Mouse (Mus musculus) neural tube, embryonic 13.5 days (tissue): ENCODE data around the gene Atp6v1g2. TPM values are rescaled to one million over a fixed set of nuclear protein-coding genes. Genes with fewer than 3 reads are reported as not detected.

Experiments
- ATAC-seq: fragments of 200-750 bp; cut with Nextera tagmentation; 2 replicates; pipeline ENCODE4 v1.8.0; 2017; ENCODE audit warnings: low read depth, mild to moderate bottlenecking, moderate TSS enrichment, moderate library complexity
- H3K27ac ChIP-seq: fragments of 300-500 bp; sonication (generic); replicated peaks from 2 replicates; pipeline ENCODE4 v1.5.1; 2015; ENCODE audit warnings: moderate library complexity, mild to moderate bottlenecking, inconsistent platforms
- H3K27me3 ChIP-seq: fragments of 300-500 bp; sonication (generic); 2 replicates; pipeline ENCODE4 v1.6.1; 2015; ENCODE audit warnings: mild to moderate bottlenecking, inconsistent platforms
- H3K36me3 ChIP-seq: fragments of 300-500 bp; sonication (generic); 2 replicates; pipeline ENCODE4 v1.6.1; 2015; ENCODE audit warnings: mild to moderate bottlenecking, inconsistent platforms
- H3K4me1 ChIP-seq: fragments of 300-500 bp; sonication (generic); replicated peaks from 2 replicates; pipeline ENCODE4 v1.6.1; 2015; ENCODE audit warnings: inconsistent platforms
- H3K4me2 ChIP-seq: fragments of 300-500 bp; sonication (generic); 2 replicates; pipeline ENCODE4 v1.6.1; 2015; ENCODE audit warnings: inconsistent platforms, mild to moderate bottlenecking, moderate library complexity
- H3K4me3 ChIP-seq: fragments of 300-500 bp; sonication (generic); 2 replicates; pipeline ENCODE4 v1.5.1; 2015; ENCODE audit warnings: mild to moderate bottlenecking, inconsistent platforms
- H3K9ac ChIP-seq: fragments of 300-500 bp; sonication (generic); 2 replicates; pipeline ENCODE4 v1.6.1; 2015; ENCODE audit warnings: moderate library complexity, mild to moderate bottlenecking, inconsistent platforms
- H3K9me3 ChIP-seq: fragments of 300-500 bp; sonication (generic); 2 replicates; pipeline ENCODE4 v1.6.1; 2016; ENCODE audit warnings: inconsistent platforms
- WGBS: fragments of 180-500 bp; shearing (Covaris S2); methylation state at CpG from one replicate; pipeline ENCODE4 v1.1.7; 2015; 5-methylcytosine and 5-hydroxymethylcytosine counted together
- polyA plus RNA-seq: library from polyadenylated mRNA; unstranded; fragments of >200 nt; fragmentation: Nextera tagmentation; extraction: Ambion mirVana; gene quantifications from 2 replicates; pipeline ENCODE4 v1.2.1, GENCODE M21; 2015

Gene Atp6v1g2
- polyA plus RNA-seq, 1 experiment from 2014 or later: 58.9 TPM

DNA sequence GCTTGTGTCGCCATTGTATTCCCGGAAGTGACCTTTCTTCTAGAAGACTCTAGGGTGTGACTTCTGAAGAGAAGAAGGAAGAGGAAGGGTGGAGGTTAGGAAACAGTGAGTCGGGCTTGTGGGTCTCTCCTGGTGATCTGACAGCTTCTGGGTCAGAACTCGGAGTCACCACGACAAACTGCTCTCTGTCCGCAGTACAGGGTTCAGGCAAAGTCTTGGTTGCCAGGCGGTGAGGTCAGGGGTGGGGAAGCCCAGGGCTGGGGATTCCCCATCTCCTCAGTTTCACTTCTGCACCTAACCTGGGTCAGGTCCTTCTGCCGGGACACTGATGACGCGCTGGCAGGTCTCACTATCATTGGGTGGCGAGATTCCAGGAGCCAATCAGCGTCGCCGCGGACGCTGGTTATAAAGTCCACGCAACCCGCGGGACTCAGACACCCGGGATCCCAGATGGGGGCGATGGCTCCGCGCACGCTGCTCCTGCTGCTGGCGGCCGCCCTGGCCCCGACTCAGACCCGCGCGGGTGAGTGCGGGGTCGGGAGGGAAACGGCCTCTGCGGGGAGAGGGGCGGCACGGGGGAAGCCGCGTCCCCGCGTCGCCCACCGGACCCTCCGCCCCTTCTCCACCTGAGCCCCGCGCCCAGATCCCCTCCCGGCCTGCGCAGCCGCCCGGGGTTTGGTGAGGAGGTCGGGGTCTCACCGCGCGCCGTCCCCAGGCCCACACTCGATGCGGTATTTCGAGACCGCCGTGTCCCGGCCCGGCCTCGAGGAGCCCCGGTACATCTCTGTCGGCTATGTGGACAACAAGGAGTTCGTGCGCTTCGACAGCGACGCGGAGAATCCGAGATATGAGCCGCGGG, 29.4 kb downstream of the Atp6v1g2 start, which contains the start of gene H2-D1:
Gene H2-D1 (plus strand): TSS at position 67 of the 859 bp plus-strand sequence.
- WGBS: under 1% methylated on average over 72 of the region's 73 CpGs

DNA sequence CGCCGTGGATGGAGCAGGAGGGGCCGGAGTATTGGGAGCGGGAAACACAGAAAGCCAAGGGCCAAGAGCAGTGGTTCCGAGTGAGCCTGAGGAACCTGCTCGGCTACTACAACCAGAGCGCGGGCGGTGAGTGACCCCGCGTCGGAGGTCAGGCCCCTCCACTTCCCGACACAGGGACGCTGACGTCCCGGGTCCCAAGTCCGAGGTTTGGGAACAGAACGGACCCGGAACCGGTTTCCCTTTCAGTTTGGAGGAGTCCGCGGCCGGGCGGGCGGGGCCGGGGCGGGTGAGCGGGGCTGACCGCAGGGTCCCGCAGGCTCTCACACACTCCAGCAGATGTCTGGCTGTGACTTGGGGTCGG, 30.0 kb downstream of the Atp6v1g2 start:
- H3K36me3 ChIP-seq: no peaks in the 10 kb centered on the region
- no peaks in the 10 kb centered on the region for H3K9me3 ChIP-seq
- H3K9ac ChIP-seq: peak overlapping the region; percentile 79
- peaks cover 21% of the 10 kb centered on the region for H3K27me3 ChIP-seq
- H3K4me3 ChIP-seq: peak overlapping the region; percentile 66
- H3K4me2 ChIP-seq: peak overlapping the region; percentile 81
- no peak overlapping the region for H3K27ac ChIP-seq
- WGBS: under 1% methylated on average over 31 of the region's 31 CpGs
- H3K4me1 ChIP-seq: peaks cover 8% of the 10 kb centered on the region; the same call in 1 of the 2 replicates
- peak; percentile 62 for ATAC-seq

More for the DNA sequence above, 29.4 kb downstream of the Atp6v1g2 start, which contains the start of gene H2-D1:
- Histone ChIP-seq H3K9ac (peak within 1 kb of the TSS; percentile 79), H3K9me3 (no peaks in the 10 kb centered on the region), H3K4me1 (peaks cover 10% of the 10 kb centered on the region), H3K27ac (no peak within 1 kb of the TSS), H3K4me2 (peak within 1 kb of the TSS; percentile 81), H3K4me3 (peak within 1 kb of the TSS; percentile 66), H3K36me3 (no peaks in the 10 kb centered on the region), H3K27me3 (peaks cover 21% of the 10 kb centered on the region)
- ATAC-seq: peak; percentile 94

DNA sequence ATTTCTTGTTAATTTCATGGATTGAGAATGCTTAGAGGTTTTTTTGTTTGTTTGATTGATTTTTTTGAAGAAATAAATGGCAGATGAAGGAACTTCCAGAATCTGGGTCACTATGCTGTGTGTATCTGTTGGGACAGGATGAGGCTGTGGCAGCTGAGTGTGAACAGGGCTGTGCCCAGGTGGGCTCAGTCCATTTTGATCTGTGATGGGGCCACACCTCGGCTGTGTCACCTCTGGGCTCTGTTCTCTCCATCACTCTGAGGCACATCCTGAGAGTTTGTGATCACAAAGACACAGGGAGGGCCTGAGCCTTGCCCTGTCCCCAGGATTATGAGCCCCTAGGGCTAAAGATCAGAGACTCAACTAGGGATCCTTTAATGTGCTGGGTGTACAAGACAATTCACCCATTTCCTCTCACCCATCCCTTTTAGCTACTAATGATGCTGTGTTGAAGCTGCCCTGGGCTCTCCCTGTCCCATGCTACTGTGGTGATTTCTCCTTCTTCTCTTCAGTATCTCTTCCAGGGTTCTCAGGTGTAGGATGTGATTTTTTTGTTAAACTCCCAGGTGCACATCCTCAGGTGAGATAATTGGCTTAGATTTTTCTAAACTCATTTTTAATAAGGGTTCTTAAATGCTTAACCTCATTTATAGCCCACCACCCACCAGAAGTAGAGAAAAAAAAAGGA, 34.1 kb downstream of the Atp6v1g2 start:
- Histone ChIP-seq H3K4me2 (no peak overlapping the region), H3K4me3 (no peak overlapping the region), H3K9ac (no peak overlapping the region), H3K36me3 (no peaks in the 10 kb centered on the region), H3K27ac (no peak overlapping the region), H3K9me3 (no peaks in the 10 kb centered on the region), H3K4me1 (peaks cover 5% of the 10 kb centered on the region; the same call in 1 of the 2 replicates), H3K27me3 (peaks cover 9% of the 10 kb centered on the region)
- no peak for ATAC-seq
- WGBS: 64% methylated on average over 1 of the region's 1 CpGs

DNA sequence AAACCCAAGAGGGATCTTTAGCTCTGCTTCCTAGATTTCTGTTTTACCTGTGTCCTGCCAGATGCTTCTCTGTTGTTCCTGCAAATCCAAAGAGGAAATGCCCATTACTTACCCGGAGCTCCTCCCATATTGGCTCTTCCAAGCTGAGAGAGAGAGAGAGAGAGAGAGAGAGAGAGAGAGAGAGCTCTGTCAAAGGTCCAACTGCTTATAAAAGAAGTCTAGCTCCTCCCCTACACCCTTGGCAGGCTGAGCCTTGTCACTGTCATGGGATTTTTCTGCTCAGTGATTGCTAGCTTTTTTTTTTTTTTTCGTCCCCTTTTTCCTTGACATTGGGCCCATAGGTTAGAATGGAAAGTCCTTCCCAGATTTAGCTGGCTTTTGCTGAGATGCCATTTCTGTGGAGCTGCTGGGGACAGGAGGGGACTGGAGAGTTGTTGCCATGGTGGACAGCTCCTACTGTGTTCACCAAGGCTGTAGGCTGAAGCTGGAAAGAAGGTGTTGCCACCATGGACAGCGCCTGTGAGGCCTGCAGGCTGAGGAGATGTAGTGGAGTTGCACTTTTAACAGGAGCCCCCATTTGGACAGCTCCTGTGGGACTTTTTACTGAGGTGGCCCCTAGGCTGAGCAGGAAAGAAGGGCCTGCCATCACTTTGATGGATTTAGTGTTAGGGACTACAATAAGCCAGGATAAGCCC, 36.3 kb downstream of the Atp6v1g2 start:
- Histone ChIP-seq H3K4me1 (no peaks in the 10 kb centered on the region), H3K27ac (no peak overlapping the region), H3K4me2 (no peak overlapping the region), H3K27me3 (no peaks in the 10 kb centered on the region), H3K36me3 (no peaks in the 10 kb centered on the region), H3K9ac (no peak overlapping the region), H3K4me3 (no peak overlapping the region), H3K9me3 (0 out of 2 replicates have a peak, but pooled peaks cover 3% of the 10 kb centered on the region)
- no peak for ATAC-seq
- WGBS: 35% methylated on average over 3 of the region's 3 CpGs

DNA sequence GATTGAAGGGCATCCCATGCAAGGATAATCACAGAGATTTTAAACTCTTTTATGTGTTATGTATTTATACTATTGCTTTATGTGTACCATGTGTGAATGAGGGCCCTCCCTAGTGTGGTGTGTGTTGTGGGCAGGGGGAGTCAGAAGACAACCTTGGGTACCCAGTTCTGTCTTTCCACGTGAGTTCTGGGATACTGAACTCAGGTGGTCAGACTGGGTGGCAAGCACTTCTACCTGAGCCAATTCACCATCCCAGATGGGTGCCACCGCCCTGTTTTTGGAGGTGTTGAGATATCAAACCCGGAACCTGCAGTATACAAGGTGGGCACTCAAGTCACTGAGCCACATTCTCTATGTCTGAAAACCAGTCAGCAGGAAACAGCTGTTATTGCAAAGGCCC, 38.8 kb downstream of the Atp6v1g2 start:
- Histone ChIP-seq H3K9me3 (0 out of 2 replicates have a peak, but pooled peaks cover 3% of the 10 kb centered on the region), H3K9ac (no peak overlapping the region), H3K36me3 (no peaks in the 10 kb centered on the region), H3K27me3 (peaks cover 18% of the 10 kb centered on the region), H3K4me1 (no peaks in the 10 kb centered on the region), H3K4me2 (no peak overlapping the region), H3K27ac (no peak overlapping the region), H3K4me3 (no peak overlapping the region)
- no peak for ATAC-seq
- WGBS: 69% methylated on average over 3 of the region's 3 CpGs

DNA sequence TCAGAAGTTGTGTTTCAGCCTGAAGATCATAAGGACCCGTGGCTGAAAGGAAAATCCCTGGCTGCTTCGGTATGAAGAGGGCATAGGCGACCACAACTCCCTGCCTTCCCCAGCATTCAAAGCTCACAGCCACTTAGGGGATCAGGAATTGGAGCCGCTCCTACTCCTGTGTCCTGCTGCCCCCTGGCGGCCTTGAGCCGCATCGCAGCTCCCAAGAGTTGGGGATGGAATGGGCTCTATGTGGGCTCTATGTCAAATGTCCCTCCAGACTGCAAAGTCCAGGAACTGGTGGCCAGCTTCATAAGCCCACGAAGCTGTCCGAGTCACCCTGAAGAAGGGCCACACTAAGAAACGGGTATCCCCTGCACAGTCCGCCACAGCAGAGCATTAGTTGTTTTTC, 41.3 kb downstream of the Atp6v1g2 start:
- peak; percentile 74 for ATAC-seq
- 8% methylated on average over 11 of the region's 11 CpGs for WGBS
- Histone ChIP-seq H3K27me3 (peaks cover 18% of the 10 kb centered on the region), H3K27ac (no peak overlapping the region), H3K4me2 (no peak overlapping the region), H3K36me3 (no peaks in the 10 kb centered on the region), H3K9ac (no peak overlapping the region), H3K4me3 (no peak overlapping the region), H3K4me1 (no peaks in the 10 kb centered on the region), H3K9me3 (0 out of 2 replicates have a peak, but pooled peaks cover 3% of the 10 kb centered on the region)

DNA sequence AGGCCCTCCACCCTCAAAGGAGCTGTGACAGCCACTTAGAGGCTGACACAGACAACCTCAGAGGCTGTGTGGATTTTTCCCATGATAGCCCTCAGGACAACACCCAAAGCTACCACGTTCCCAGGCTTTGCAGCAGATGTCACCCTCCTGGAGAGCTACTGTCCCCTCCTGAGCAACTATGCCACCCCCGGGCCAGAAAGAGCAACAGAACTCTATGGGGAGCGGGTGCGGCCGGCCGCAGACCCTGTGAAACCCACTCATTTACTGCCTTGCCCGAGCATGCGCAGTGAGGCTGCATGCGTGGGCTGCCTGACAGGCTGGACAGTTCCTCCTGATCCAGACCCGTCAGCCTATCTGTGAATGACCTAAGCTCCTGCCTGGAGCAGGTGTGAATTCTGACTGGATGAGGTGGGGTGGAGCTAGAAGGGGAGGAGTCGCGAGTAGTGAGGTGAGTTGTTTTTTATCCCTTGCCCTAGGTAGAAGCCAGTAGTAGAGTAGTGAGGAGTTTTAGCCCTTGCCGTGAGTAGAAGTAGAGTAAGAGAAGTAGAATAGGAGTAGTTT, 42.9 kb downstream of the Atp6v1g2 start:
- 27% methylated on average over 13 of the region's 13 CpGs for WGBS
- H3K9ac ChIP-seq: peak overlapping the region; percentile 52; the same call in 1 of the 2 replicates
- H3K4me3 ChIP-seq: no peak overlapping the region

DNA sequence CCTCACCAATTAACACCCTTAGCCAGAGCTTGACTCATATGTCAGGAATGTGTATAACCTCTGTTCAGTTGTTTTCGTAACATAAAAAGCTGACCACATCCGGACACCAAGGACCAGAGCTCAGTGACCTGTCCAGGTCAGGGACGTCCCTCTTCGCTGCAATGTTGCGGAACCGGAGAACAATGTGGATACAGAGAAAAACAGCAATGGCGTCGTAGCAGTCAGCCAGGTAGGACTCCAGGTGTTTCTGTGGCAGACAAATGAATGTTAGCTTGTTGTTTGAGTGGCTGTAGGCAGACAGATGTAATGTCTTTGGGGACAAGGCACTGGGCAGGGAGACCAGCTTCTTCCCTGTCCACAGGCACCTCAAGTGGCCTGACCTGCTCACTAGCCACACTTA, 44.6 kb downstream of the Atp6v1g2 start:
- Histone ChIP-seq H3K4me3 (no peak overlapping the region), H3K9ac (no peak overlapping the region), H3K27me3 (peaks cover 18% of the 10 kb centered on the region), H3K9me3 (0 out of 2 replicates have a peak, but pooled peaks cover 3% of the 10 kb centered on the region), H3K4me2 (no peak overlapping the region), H3K4me1 (no peaks in the 10 kb centered on the region), H3K27ac (no peak overlapping the region), H3K36me3 (no peaks in the 10 kb centered on the region)
- WGBS: 89% methylated on average over 8 of the region's 8 CpGs
- ATAC-seq: no peak

More for the DNA sequence above, 42.9 kb downstream of the Atp6v1g2 start:
- Histone ChIP-seq H3K36me3 (no peaks in the 10 kb centered on the region), H3K9me3 (0 out of 2 replicates have a peak, but pooled peaks cover 3% of the 10 kb centered on the region), H3K27ac (no peak overlapping the region), H3K27me3 (peaks cover 18% of the 10 kb centered on the region), H3K4me2 (peak overlapping the region; percentile 40), H3K4me1 (no peaks in the 10 kb centered on the region)
- no peak for ATAC-seq

DNA sequence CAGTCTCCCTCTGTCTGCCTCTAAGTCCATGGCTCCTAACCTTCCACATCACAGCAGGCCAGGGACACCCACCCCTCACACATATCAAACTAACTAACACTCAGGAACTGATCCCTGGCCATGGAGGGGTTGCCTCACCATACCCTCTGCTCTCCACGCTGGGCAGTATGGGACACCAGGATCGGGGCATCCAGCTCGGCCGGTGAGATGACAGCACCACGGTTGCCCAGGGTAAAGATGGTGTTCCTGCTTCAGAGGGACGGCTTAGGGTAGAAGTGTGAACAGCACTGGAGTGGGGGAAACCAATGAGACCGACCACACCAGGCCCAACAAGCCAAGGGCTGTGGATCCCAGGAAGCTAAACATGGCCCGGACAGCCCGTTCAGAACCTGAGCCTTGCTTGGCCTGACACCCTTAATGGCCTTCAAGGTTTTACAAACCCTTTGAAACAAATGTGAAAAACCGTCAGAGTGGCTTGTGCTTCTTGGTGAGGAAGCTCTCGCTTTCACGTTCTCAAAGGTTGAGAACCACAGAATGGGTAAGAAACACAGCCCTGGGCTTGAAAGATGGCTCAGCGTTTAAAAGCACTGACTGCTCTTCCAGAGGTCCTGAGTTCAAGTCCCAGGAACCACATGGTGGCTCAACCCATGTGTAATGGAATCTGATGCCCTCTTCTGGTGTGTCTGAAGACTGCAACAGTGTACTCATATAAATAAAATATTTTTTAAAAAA, 45.7 kb downstream of the Atp6v1g2 start:
- no peaks in the 10 kb centered on the region for H3K36me3 ChIP-seq
- H3K9ac ChIP-seq: no peak overlapping the region
- H3K27ac ChIP-seq: no peak overlapping the region
- no peak overlapping the region for H3K4me2 ChIP-seq
- H3K9me3 ChIP-seq: no peaks in the 10 kb centered on the region
- H3K4me3 ChIP-seq: no peak overlapping the region
- H3K4me1 ChIP-seq: no peaks in the 10 kb centered on the region
- ATAC-seq: no peak
- peaks cover 18% of the 10 kb centered on the region for H3K27me3 ChIP-seq
- 87% methylated on average over 13 of the region's 13 CpGs for WGBS

DNA sequence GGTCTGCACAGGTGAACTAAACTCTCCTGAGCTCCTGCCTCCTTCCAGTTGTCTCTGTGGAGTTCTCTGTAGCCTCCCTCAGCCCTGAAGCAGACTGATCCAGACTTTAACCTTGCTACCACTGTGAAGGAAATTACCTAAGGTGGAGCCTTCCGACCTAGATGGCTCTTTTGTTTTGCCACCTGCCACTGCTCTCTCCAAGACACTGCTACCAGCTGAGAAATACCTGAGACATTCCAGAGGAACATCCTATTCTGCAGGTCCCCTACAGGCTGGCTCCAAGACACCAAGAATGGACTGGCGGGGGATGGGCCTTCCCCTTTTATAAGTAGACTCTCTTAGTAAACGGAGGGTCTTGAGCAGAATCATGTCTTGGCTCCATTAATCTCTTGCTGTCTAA, 46.8 kb downstream of the Atp6v1g2 start:
- H3K9me3 ChIP-seq: no peaks in the 10 kb centered on the region
- H3K4me2 ChIP-seq: no peak overlapping the region
- peaks cover 15% of the 10 kb centered on the region for H3K27me3 ChIP-seq
- no peaks in the 10 kb centered on the region for H3K36me3 ChIP-seq
- no peak overlapping the region for H3K4me3 ChIP-seq
- H3K4me1 ChIP-seq: no peaks in the 10 kb centered on the region
- WGBS: 65% methylated on average over 3 of the region's 3 CpGs
- no peak overlapping the region for H3K9ac ChIP-seq
- no peak for ATAC-seq
- no peak overlapping the region for H3K27ac ChIP-seq

DNA sequence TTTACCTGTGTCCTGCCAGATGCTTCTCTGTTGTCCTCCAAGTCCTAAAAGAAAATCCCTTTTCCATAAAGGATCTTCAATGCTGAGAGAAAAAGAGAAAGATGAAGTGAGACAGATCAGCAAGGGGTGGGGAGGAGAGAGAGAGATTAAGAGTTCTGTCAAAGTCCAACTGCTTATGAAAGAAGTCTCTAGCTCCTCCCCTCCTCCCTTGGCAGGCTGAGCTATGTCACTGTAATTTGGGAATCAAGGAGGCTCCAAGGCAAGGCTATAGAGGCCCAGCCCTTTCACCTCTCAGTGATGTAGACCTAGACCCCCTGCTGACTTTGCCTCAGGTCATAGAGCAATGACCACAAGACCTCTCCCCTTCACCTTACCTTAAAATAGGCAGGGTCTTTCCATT, 52.0 kb downstream of the Atp6v1g2 start:
- no peak overlapping the region for H3K4me2 ChIP-seq
- H3K36me3 ChIP-seq: no peaks in the 10 kb centered on the region
- no peaks in the 10 kb centered on the region for H3K4me1 ChIP-seq
- no peaks in the 10 kb centered on the region for H3K27me3 ChIP-seq
- no peaks in the 10 kb centered on the region for H3K9me3 ChIP-seq
- no peak overlapping the region for H3K27ac ChIP-seq
- no peak overlapping the region for H3K4me3 ChIP-seq
- ATAC-seq: no peak
- H3K9ac ChIP-seq: no peak overlapping the region
